In the genomic region with DNA sequence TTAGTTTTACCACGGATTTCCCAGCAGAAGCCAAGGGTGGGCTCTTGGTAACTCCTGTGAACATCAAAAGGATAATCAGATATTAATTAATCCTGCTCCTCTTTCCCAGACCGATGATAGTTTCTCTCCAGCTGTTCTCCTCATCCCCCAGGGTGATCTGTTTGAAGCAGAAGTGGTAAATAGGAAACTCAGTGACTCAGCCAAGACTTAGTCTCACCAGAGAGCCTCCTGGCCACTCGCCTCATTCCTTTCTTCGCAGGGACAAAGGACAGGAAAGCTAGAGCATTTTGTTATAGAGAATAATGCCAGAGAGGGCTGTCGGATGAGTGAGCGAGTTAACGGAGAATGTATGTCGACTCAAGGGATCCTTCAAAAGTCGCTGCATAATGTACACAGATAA, we compare ENCODE assay signal across 30 mouse cellular contexts.
DNase-seq lines count a peak whose midpoint lies in the region; ATAC-seq lines count a peak whose summit lies in the region.
"Had no signal": no experiment of that assay in that cellular context is flagged by ENCODE, and none has a peak within 500 bp of the region (broad histone marks: within the 10 kb centered on the region; RNA-seq: fewer than 3 reads in every experiment).

No protein-coding gene starts in this region.

- H3K9ac ChIP-seq in forebrain, embryonic 12.5 days = no peak overlapping the region
- H3K9ac ChIP-seq in midbrain, embryonic 15.5 days = no peak overlapping the region
- H3K9ac ChIP-seq: embryonic facial prominence, embryonic 12.5 days; intestine, embryonic 15.5 days; liver, embryonic 12.5 days; liver, postnatal 0 days; midbrain, embryonic 13.5 days; neural tube, embryonic 12.5 days had no signal

- no peak for DNase-seq in forebrain, embryonic 10.5 days (ENCODE audit: extremely low spot score, low spot score)
- DNase-seq in heart, adult 11 months = peak; percentile 90
- no peak for DNase-seq in heart, embryonic 10.5 days (ENCODE audit: low spot score)
- DNase-seq in midbrain, embryonic 10.5 days (ENCODE audit: low spot score) = no peak
- DNase-seq in T-cell, adult 2 months (ENCODE audit: low spot score) = no peak
- DNase-seq in urinary bladder, adult 18-20 months (ENCODE audit: low spot score in 2 of 2) = no peak
- DNase-seq: adrenal gland, postnatal 14 days; cerebellum, adult 11-12 months; cerebellum, adult 9-11 months; embryo, embryonic 11 days; kidney, adult 8-10 months; kidney, postnatal 4 days; left cerebral cortex, postnatal 4 days; liver, postnatal 0 days; lung, postnatal 36 days; right cerebral cortex, adult 18-20 months; thymus, adult 18-20 months; thymus, postnatal 25 days had no signal

- no peak overlapping the region for H3K4me2 ChIP-seq in forebrain, embryonic 12.5 days
- no peak overlapping the region for H3K4me2 ChIP-seq in midbrain, embryonic 15.5 days
- H3K4me2 ChIP-seq: embryonic facial prominence, embryonic 12.5 days; intestine, embryonic 15.5 days; liver, embryonic 12.5 days; midbrain, embryonic 13.5 days; neural tube, embryonic 12.5 days had no signal

- peaks cover 23% of the 10 kb centered on the region for H3K4me1 ChIP-seq in forebrain, embryonic 10.5 days
- peaks cover 13% of the 10 kb centered on the region; the same call in 1 of the 2 replicates for H3K4me1 ChIP-seq in forebrain, embryonic 12.5 days
- H3K4me1 ChIP-seq in heart, embryonic 10.5 days = peaks cover 8% of the 10 kb centered on the region
- H3K4me1 ChIP-seq in midbrain, embryonic 10.5 days = peaks cover 27% of the 10 kb centered on the region
- peaks cover 8% of the 10 kb centered on the region; the same call in 1 of the 2 replicates for H3K4me1 ChIP-seq in midbrain, embryonic 15.5 days
- H3K4me1 ChIP-seq: liver, embryonic 12.5 days had no signal

- no peaks in the 10 kb centered on the region for H3K36me3 ChIP-seq in forebrain, embryonic 10.5 days (replicated peaks)
- H3K36me3 ChIP-seq in forebrain, embryonic 12.5 days (replicated peaks) = no peaks in the 10 kb centered on the region
- no peaks in the 10 kb centered on the region for H3K36me3 ChIP-seq in heart, embryonic 10.5 days
- no peaks in the 10 kb centered on the region for H3K36me3 ChIP-seq in midbrain, embryonic 10.5 days
- H3K36me3 ChIP-seq in midbrain, embryonic 15.5 days (replicated peaks) = no peaks in the 10 kb centered on the region
- H3K36me3 ChIP-seq: embryonic facial prominence, embryonic 12.5 days; hindbrain, embryonic 10.5 days; intestine, embryonic 15.5 days; liver, embryonic 12.5 days; midbrain, embryonic 13.5 days; neural tube, embryonic 12.5 days had no signal

- 42% methylated on average over 9 of the region's 9 CpGs for whole genome bisulfite sequencing in forebrain, embryonic 10.5 days
- 18% methylated on average over 9 of the region's 9 CpGs for WGBS in forebrain, embryonic 12.5 days
- WGBS in heart, embryonic 10.5 days = 79% methylated on average over 9 of the region's 9 CpGs
- 32% methylated on average over 9 of the region's 9 CpGs for WGBS in midbrain, embryonic 10.5 days
- 11% methylated on average over 9 of the region's 9 CpGs for WGBS in midbrain, embryonic 15.5 days

- peak overlapping the region; percentile 44 for H3K27ac ChIP-seq in forebrain, embryonic 10.5 days
- H3K27ac ChIP-seq in forebrain, embryonic 12.5 days = no peak overlapping the region
- no peak overlapping the region for H3K27ac ChIP-seq in heart, embryonic 10.5 days
- H3K27ac ChIP-seq in midbrain, embryonic 10.5 days (replicated peaks) = 0 out of 2 replicates have a peak overlapping the region, but pooled peaks have one; percentile 28
- H3K27ac ChIP-seq in midbrain, embryonic 15.5 days = no peak overlapping the region
- H3K27ac ChIP-seq: embryonic facial prominence, embryonic 12.5 days; hindbrain, embryonic 10.5 days; hindbrain, postnatal 0 days; intestine, embryonic 15.5 days; kidney, postnatal 0 days; liver, embryonic 12.5 days; midbrain, embryonic 13.5 days; neural tube, embryonic 12.5 days; stomach, postnatal 0 days had no signal

- ATAC-seq in forebrain, embryonic 12.5 days (ENCODE audit: low FRiP score) = no peak
- no peak for ATAC-seq in midbrain, embryonic 15.5 days (replicated peaks)
- ATAC-seq: hindbrain, postnatal 0 days; intestine, embryonic 15.5 days; liver, embryonic 12.5 days; liver, postnatal 0 days; midbrain, embryonic 13.5 days had no signal

- no peaks in the 10 kb centered on the region for H3K9me3 ChIP-seq in forebrain, embryonic 10.5 days
- H3K9me3 ChIP-seq in forebrain, embryonic 12.5 days = no peaks in the 10 kb centered on the region
- no peaks in the 10 kb centered on the region for H3K9me3 ChIP-seq in heart, embryonic 10.5 days
- H3K9me3 ChIP-seq in midbrain, embryonic 10.5 days (replicated peaks) = no peaks in the 10 kb centered on the region
- H3K9me3 ChIP-seq in midbrain, embryonic 15.5 days = no peaks in the 10 kb centered on the region
- H3K9me3 ChIP-seq: embryonic facial prominence, embryonic 12.5 days; hindbrain, embryonic 10.5 days; intestine, embryonic 15.5 days; liver, embryonic 12.5 days; midbrain, embryonic 13.5 days; neural tube, embryonic 12.5 days had no signal

- H3K4me3 ChIP-seq in forebrain, embryonic 10.5 days = no peak overlapping the region
- no peak overlapping the region for H3K4me3 ChIP-seq in forebrain, embryonic 12.5 days (replicated peaks)
- H3K4me3 ChIP-seq in heart, embryonic 10.5 days = no peak overlapping the region
- no peak overlapping the region for H3K4me3 ChIP-seq in midbrain, embryonic 10.5 days
- no peak overlapping the region for H3K4me3 ChIP-seq in midbrain, embryonic 15.5 days
- H3K4me3 ChIP-seq: embryonic facial prominence, embryonic 12.5 days; hindbrain, embryonic 10.5 days; intestine, embryonic 15.5 days; liver, embryonic 12.5 days; megakaryocyte, embryonic 14.5 days; midbrain, embryonic 13.5 days; neural tube, embryonic 12.5 days had no signal

- H3K27me3 ChIP-seq in forebrain, embryonic 10.5 days (ENCODE audit: poor library complexity, severe bottlenecking) = 0 out of 2 replicates have a peak, but pooled peaks cover 9% of the 10 kb centered on the region
- no peaks in the 10 kb centered on the region for H3K27me3 ChIP-seq in forebrain, embryonic 12.5 days
- H3K27me3 ChIP-seq in heart, embryonic 10.5 days (ENCODE audit: insufficient read depth, poor library complexity, severe bottlenecking) = no peaks in the 10 kb centered on the region
- peaks cover 27% of the 10 kb centered on the region for H3K27me3 ChIP-seq in midbrain, embryonic 10.5 days (ENCODE audit: low read depth, poor library complexity, severe bottlenecking)
- H3K27me3 ChIP-seq in midbrain, embryonic 15.5 days (replicated peaks) = 0 out of 2 replicates have a peak, but pooled peaks cover 4% of the 10 kb centered on the region
- H3K27me3 ChIP-seq: embryonic facial prominence, embryonic 12.5 days; intestine, embryonic 15.5 days; liver, embryonic 12.5 days; megakaryocyte, embryonic 14.5 days had no signal

Comparison
In these comparisons a context has a peak if more than half of its experiments do, and no peak if none do; other contexts are left out.
1. H3K27ac ChIP-seq: peak in forebrain, embryonic 10.5 days (single experiment) and midbrain, embryonic 10.5 days (single experiment); none in forebrain, embryonic 12.5 days (single experiment), heart, embryonic 10.5 days (single experiment) and midbrain, embryonic 15.5 days (single experiment).